Mouse (Mus musculus) mouse trophoblast stem cell (cell line): ENCODE data around the gene Nlrp9a.
"Not testable (repeated sequence)": the region's sequence is repeated elsewhere in the genome, so short reads cannot be mapped to it uniquely, and the experiment has no call there.

Experiments
- in situ Hi-C, 2 experiments: fragments of 300-500 bp; cut with MseI, MboI; formaldehyde crosslinking; loops; 2 replicates in 1 of 2; 3 replicates in 1 of 2; pipeline ENCODE4 v1.15.1; 2025

Gene Nlrp9a

DNA sequence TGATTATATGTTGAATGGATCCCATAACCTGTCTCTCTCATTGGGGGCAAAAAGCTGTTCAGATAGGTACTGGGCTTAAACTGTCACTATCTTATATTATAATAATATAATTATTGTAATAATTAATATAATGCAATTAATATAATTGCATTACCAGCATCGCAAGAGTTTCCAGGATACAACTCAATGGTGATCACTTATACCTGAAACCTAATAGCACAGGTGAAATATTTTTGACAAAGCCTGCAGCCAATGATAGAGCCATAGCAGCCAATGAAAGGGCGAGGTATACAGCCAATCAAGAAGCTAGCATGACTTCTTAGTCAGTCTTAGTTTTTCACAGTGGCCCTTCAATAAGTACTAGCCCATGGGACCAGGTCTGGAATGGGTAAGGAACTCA is at the start of gene Nlrp9a:
Nlrp9a (plus strand) TSS at position 301 of the 400 bp plus-strand sequence.
- in situ Hi-C loops: not testable (repeated sequence)

DNA sequence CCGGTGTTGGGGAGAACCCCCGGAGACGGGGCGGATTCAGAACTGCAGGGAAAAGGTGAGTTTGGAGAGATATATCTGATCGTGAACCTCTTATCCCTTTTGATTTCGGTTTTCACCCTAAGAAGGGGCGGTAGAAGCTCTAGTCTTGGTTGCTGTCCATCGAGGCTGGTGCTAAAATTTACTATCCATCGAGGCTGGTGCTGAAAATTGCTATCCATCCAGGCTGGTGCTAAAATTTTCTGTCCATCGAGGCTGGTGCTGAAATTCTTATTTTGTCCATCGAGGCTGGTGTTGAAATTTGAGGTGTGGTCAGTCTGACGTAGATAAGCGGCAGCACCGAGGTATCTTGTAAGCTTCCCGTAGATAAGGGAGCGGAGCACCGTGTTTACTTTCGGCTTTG is 45.3 kb upstream of the Nlrp9a start:
- in situ Hi-C loops: not testable (repeated sequence)

DNA sequence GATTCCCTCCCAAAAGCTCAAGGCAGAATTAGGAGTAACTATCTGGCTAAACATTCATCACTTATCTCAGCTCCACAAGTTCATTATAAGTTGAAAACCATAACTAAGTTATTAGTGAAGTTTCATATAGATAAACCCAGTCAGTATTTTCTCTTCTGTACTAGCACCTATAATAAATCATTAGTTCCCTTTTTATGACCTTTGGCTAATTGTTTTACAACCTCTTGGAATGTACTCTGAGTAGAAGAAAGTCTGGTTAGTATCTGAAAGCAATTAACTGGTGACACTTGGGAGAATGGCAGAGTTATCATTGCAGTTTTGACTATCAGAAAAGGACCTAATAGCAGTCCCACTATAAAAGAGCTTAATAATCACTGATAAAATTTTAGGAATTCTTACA is 54.3 kb downstream of the Nlrp9a start:
- in situ Hi-C loops: no loop called here

DNA sequence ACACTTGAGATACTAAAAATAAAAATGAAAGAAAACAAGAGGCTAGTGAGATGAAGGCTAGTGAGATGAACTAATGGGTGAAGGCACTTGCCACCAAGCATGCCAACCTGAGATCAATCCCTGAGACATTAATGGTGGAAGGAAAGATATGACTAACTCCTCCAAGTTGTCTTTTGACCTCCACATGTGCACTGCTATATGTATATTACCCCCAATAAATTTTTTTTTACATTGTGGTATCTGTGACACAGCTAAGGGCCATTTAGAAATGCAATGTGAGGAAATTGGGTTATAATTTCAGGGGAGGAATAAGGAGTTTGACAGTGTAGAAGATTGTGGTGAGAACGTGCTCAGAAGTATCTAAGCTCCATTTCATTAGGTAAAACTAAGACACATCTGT is 55.0 kb downstream of the Nlrp9a start:
- in situ Hi-C loops: no loop called here

DNA sequence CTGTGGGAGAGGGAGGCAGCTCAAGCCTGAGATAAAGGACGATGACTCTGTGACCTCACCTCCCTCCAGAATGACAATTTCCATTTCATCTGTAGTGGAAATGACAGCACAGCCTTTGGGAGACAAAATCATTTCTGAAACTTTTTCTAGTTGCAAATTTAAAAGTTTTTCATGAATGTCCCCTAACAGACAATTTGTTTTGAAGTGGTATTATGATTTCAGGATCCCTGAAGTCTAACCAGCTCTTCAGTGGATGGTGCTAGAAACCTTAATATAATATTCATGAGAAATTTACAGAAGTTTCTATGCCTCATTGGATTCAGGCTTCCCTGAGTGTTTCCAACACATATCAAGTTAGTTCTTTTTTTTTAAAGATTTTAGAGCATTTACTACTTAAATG is 83.5 kb downstream of the Nlrp9a start, which contains the start of gene Vmn1r185:
Vmn1r185 (minus strand) TSS at position 101 of the 400 bp plus-strand sequence.
- in situ Hi-C loops: not testable (repeated sequence)
